Mouse (Mus musculus): ENCODE results near the gene Gm3147. TPM values are rescaled to one million over a fixed set of nuclear protein-coding genes. Genes with fewer than 3 reads are reported as not detected.
"Not testable (repeated sequence)": the region's sequence is repeated elsewhere in the genome, so short reads cannot be mapped to it uniquely, and the experiment has no call there.

Gene Gm3147
- not detected in 2 replicates for polyA plus RNA-seq (2015; fragmentation: Nextera tagmentation; extraction: Ambion mirVana)

DNA sequence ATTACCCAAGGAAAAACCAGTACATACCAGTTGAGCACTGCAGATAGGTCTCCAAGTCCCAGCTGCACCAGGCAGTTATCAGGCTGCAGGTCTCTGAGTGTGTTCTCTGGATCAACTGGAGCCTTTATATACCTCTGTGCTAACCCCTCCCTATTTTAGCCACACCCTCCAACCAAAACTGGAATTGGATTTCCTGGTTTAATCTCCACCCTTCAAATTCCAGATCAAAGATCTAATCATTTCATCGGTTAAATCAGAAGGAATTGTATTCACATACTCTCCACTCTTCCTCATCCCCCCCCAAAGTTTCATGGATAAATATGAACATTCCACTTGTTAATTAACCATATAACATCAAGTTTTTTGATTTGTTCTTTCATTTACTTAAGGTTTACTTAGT is at the start of gene Gm3147:
Gene Gm3147 (minus strand): TSS at position 101 of the 400 bp plus-strand sequence.
- not testable (repeated sequence) for H3K9me3 ChIP-seq; H3K27me3 ChIP-seq (replicated peaks); ATAC-seq (ENCODE audit: insufficient read depth, low FRiP score, low read depth); H3K36me3 ChIP-seq; H3K4me3 ChIP-seq (replicated peaks); H3K4me1 ChIP-seq; H3K9ac ChIP-seq; H3K4me2 ChIP-seq; H3K27ac ChIP-seq
- WGBS, result no CpG with 5 or more reads among the region's 1 CpGs

DNA sequence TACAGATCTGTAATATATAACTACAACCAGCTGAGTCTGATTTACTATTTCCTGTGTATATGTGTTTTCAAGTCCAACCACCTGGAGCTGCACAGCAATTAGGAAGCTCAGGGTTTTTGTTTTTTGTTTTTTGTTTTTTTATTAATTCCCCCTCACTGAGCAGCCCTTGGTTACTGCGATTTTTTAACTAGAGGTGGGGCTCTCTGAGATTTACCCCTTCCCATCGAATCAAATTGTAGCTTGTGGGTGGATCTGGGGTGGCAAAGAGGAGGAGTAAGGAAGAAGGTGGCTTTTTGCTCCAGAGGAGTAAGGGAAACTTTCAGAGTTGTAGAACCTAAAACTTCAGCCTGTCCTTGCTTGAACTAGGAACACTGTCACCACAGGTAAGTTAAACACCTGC is 31.9 kb upstream of the Gm3147 start, which contains the start of gene Gm6205:
Gene Gm6205 (plus strand): TSS at position 301 of the 400 bp plus-strand sequence.
- H3K4me2 ChIP-seq; H3K27ac ChIP-seq; H3K9me3 ChIP-seq; ATAC-seq (ENCODE audit: insufficient read depth, low FRiP score, low read depth); H3K4me1 ChIP-seq; H3K9ac ChIP-seq; H3K4me3 ChIP-seq (replicated peaks); H3K27me3 ChIP-seq (replicated peaks); H3K36me3 ChIP-seq: not testable (repeated sequence)
- no CpG with 5 or more reads among the region's 2 CpGs for WGBS

DNA sequence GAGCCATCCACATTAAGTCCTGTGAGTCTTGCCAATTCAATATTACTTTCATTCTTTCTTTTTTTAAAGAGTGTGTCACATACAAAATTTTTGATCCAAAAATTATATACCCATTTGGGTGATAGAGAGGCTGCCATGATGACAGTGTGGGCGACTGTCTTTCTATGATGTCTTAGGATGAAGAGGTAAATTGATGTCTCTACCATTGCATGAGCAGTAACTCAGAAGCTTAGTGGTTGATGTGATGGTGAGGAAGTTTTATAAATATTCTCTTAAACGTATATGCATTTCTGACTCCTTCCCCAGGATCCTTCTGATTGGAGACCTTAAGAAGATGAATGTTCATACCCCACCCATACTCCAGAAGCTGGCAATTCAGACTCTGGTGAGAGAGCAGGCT is 7.5 kb upstream of the Gm3147 start, which contains the start of gene Gm6509:
Gene Gm6509 (plus strand): TSS at position 301 of the 400 bp plus-strand sequence.
- 80% methylated on average over 1 of the region's 2 CpGs for WGBS
- not testable (repeated sequence) for H3K27ac ChIP-seq; H3K4me1 ChIP-seq; H3K4me2 ChIP-seq; H3K36me3 ChIP-seq; H3K4me3 ChIP-seq (replicated peaks); H3K9me3 ChIP-seq; H3K9ac ChIP-seq; H3K27me3 ChIP-seq (replicated peaks); ATAC-seq (ENCODE audit: insufficient read depth, low FRiP score, low read depth)

Other genes starting within 250 kb of the Gm3147 start
- not detected in 2 replicates for gene Gm7682, start 170.6 kb downstream of the Gm3147 start, polyA plus RNA-seq (2015; fragmentation: Nextera tagmentation; extraction: Ambion mirVana)
- gene Gm3139, start 90.1 kb downstream of the Gm3147 start, polyA plus RNA-seq (2015; fragmentation: Nextera tagmentation; extraction: Ambion mirVana), result not detected in 2 replicates
- gene Gm6509, start 7.6 kb upstream of the Gm3147 start, polyA plus RNA-seq (2015; fragmentation: Nextera tagmentation; extraction: Ambion mirVana), result not detected in 2 replicates
- gene Gm6205, start 32.0 kb upstream of the Gm3147 start, polyA plus RNA-seq (2015; fragmentation: Nextera tagmentation; extraction: Ambion mirVana), result not detected in 2 replicates
- not detected in 2 replicates for gene Gm3183, start 249.1 kb upstream of the Gm3147 start, polyA plus RNA-seq (2015; fragmentation: Nextera tagmentation; extraction: Ambion mirVana)